Mouse (Mus musculus): ENCODE results near the gene Igsf9.

DNA sequence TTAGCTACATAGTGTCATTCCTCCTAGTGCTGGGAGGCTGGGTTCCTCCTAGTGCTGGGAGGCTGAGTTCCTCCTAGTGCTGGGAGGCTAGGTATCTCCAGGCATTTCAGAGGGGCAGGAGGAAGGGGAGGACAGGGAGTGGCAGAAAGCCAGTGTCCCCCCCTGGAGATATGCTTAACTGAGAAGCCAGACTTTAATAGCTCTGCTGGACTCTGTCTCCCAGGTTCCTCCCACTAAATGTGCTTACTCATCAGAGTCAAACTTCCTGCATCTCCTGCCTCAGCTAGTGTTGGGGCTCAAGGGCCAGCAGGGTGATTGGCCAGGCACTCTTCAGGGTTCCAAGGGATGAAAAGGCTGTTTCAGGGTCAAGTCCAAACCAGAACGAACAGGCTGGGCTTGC, 33.8 kb downstream of the Igsf9 start:
- TF ChIP-seq HCFC1 (IDR thresholded peaks at IDR 0.05; ENCODE audit: borderline replicate concordance, insufficient read depth, low read length) = no peak
- no peak for TF ChIP-seq ZC3H11A (IDR thresholded peaks at IDR 0.05; ENCODE audit: borderline replicate concordance, low read depth, low read length)
- TF ChIP-seq MAFK (IDR thresholded peaks at IDR 0.05; ENCODE audit: insufficient read depth, low read depth, low read length) = peak; percentile 70
- TF ChIP-seq ZNF384 (IDR thresholded peaks at IDR 0.05; ENCODE audit: low read depth, low read length) = no peak

Data from ES-E14 (cell line).